Mouse (Mus musculus) small intestine, adult 2 months (tissue): ENCODE measurements around the gene Pdp2. TPM values are rescaled to one million over a fixed set of nuclear protein-coding genes. Genes with fewer than 3 reads are reported as not detected.

Experiments
- H3K27ac ChIP-seq: fragments of 200-500 bp; 2 replicates; pipeline ENCODE4 v1.5.1; 2012; ENCODE audit warnings: low read depth, low read length, control low read depth, inconsistent platforms; ENCODE audit not compliant: insufficient read depth
- H3K27me3 ChIP-seq: fragments of 200-500 bp; 2 replicates; pipeline ENCODE4 v1.6.1; 2012; ENCODE audit warnings: mild to moderate bottlenecking, moderate library complexity, low read length, inconsistent platforms; ENCODE audit not compliant: control insufficient read depth, insufficient read depth
- H3K36me3 ChIP-seq: fragments of 200-500 bp; 2 replicates; pipeline ENCODE4 v1.6.1; 2012; ENCODE audit warnings: mild to moderate bottlenecking, low read length, control low read depth, inconsistent platforms; ENCODE audit not compliant: control insufficient read depth, insufficient read depth
- H3K4me1 ChIP-seq: fragments of 200-500 bp; 2 replicates; pipeline ENCODE4 v1.6.1; 2012; ENCODE audit warnings: low read length, inconsistent platforms, mixed read lengths; ENCODE audit not compliant: control insufficient read depth, insufficient read depth, insufficient read length
- H3K4me3 ChIP-seq: fragments of 200-500 bp; 2 replicates; pipeline ENCODE4 v1.5.1; 2012; ENCODE audit warnings: low read depth, mild to moderate bottlenecking, control low read depth, inconsistent platforms, low read length, moderate library complexity
- CTCF ChIP-seq: fragments of 200-500 bp; IDR thresholded peaks from 2 replicates; pipeline ENCODE4 v1.5.1; 2012; ENCODE audit warnings: low read depth, mild to moderate bottlenecking, control low read depth, inconsistent platforms, low read length, moderate library complexity, mixed read lengths; ENCODE audit not compliant: insufficient replicate concordance, insufficient read length; ENCODE audit errors: extremely low read depth
- POLR2A ChIP-seq: fragments of 200-500 bp; IDR thresholded peaks from 2 replicates; pipeline ENCODE4 v1.6.1; 2012; ENCODE audit warnings: low read depth, mild to moderate bottlenecking, control low read depth, inconsistent platforms, low read length, moderate library complexity
- WGBS: fragments of 180-500 bp; shearing (Covaris S2); methylation state at CpG from one replicate; pipeline ENCODE4 v1.1.7; 2018; 5-methylcytosine and 5-hydroxymethylcytosine counted together
- polyA plus RNA-seq: library from polyadenylated mRNA; depleted of rRNA; stranded (reverse); fragments of >200 nt; gene quantifications from 2 replicates; pipeline ENCODE4 v1.2.3, GENCODE M21; 2012

Gene Pdp2
- polyA plus RNA-seq, 1 experiment, result 5.8 TPM

GRCm38 (mm10) chr8:104598496-104598895, 7.2 kb downstream of the Pdp2 start:
- 16% methylated on average over 6 of the region's 6 CpGs for WGBS
- no peaks in the 10 kb centered on the region for H3K27me3 ChIP-seq
- no peak for TF ChIP-seq CTCF
- no peak for TF ChIP-seq POLR2A
- H3K4me3 ChIP-seq, result no peak overlapping the region
- no peak overlapping the region for H3K27ac ChIP-seq
- H3K4me1 ChIP-seq, result peaks cover 16% of the 10 kb centered on the region
- peaks cover 34% of the 10 kb centered on the region for H3K36me3 ChIP-seq

- WGBS, result 57% methylated on average over 7 of the region's 7 CpGs
- TF ChIP-seq POLR2A (no peak), CTCF (no peak)
- Histone ChIP-seq H3K4me1 (peaks cover 12% of the 10 kb centered on the region), H3K27me3 (no peaks in the 10 kb centered on the region), H3K27ac (no peak overlapping the region), H3K4me3 (no peak overlapping the region), H3K36me3 (peaks cover 10% of the 10 kb centered on the region)
Observed at GRCm38 (mm10) chr8:104601386-104601785, 10.1 kb downstream of the Pdp2 start.

GRCm38 (mm10) chr8:104601941-104602371, 10.7 kb downstream of the Pdp2 start:
- Histone ChIP-seq H3K4me1 (peaks cover 12% of the 10 kb centered on the region), H3K27ac (no peak overlapping the region), H3K4me3 (no peak overlapping the region), H3K36me3 (peaks cover 6% of the 10 kb centered on the region; the same call in 1 of the 2 replicates), H3K27me3 (no peaks in the 10 kb centered on the region)
- no peak for TF ChIP-seq POLR2A
- TF ChIP-seq CTCF, result no peak
- WGBS, result 0% methylated on average over 12 of the region's 12 CpGs

- 0 out of 2 replicates have a peak overlapping the region, but pooled peaks have one; percentile 10 for H3K4me3 ChIP-seq
- H3K27me3 ChIP-seq, result no peaks in the 10 kb centered on the region
- TF ChIP-seq CTCF, result peak; percentile 92
- TF ChIP-seq POLR2A, result no peak
- whole genome bisulfite sequencing, result 29% methylated on average over 21 of the region's 21 CpGs
- peaks cover 12% of the 10 kb centered on the region for H3K4me1 ChIP-seq
- H3K36me3 ChIP-seq, result peaks cover under 1% of the 10 kb centered on the region; the same call in 1 of the 2 replicates
- no peak overlapping the region for H3K27ac ChIP-seq
Observed at GRCm38 (mm10) chr8:104602468-104603244, 11.4 kb downstream of the Pdp2 start.

- no peak overlapping the region for H3K27ac ChIP-seq
- H3K4me3 ChIP-seq, result no peak overlapping the region
- H3K4me1 ChIP-seq, result peaks cover 10% of the 10 kb centered on the region; the same call in 1 of the 2 replicates
- no peaks in the 10 kb centered on the region for H3K36me3 ChIP-seq
- 86% methylated on average over 4 of the region's 4 CpGs for WGBS
- no peaks in the 10 kb centered on the region for H3K27me3 ChIP-seq
- TF ChIP-seq CTCF, result no peak
- TF ChIP-seq POLR2A, result no peak
Observed at GRCm38 (mm10) chr8:104603245-104603593, 12.0 kb downstream of the Pdp2 start.

GRCm38 (mm10) chr8:104606329-104606728, 15.1 kb downstream of the Pdp2 start:
- no peak overlapping the region for H3K27ac ChIP-seq
- peaks cover 5% of the 10 kb centered on the region; the same call in 1 of the 2 replicates for H3K4me1 ChIP-seq
- 49% methylated on average over 6 of the region's 6 CpGs for WGBS
- H3K36me3 ChIP-seq, result no peaks in the 10 kb centered on the region
- no peak overlapping the region for H3K4me3 ChIP-seq
- H3K27me3 ChIP-seq, result no peaks in the 10 kb centered on the region
- TF ChIP-seq POLR2A (no peak), CTCF (no peak)

- H3K36me3 ChIP-seq, result no peaks in the 10 kb centered on the region
- no peaks in the 10 kb centered on the region for H3K4me1 ChIP-seq
- no peaks in the 10 kb centered on the region for H3K27me3 ChIP-seq
- no peak overlapping the region for H3K27ac ChIP-seq
- no peak overlapping the region for H3K4me3 ChIP-seq
- TF ChIP-seq CTCF (no peak), POLR2A (no peak)
- 71% methylated on average over 2 of the region's 2 CpGs for WGBS
Observed at GRCm38 (mm10) chr8:104607944-104608343, 16.7 kb downstream of the Pdp2 start.
